Mouse (Mus musculus): ENCODE measurements around the gene Csk.

Gene Csk

GRCm38 (mm10) chr9:57667136-57667535 is 13.7 kb upstream of the Csk start:
- no peak for TF ChIP-seq GATA4 (IDR thresholded peaks at IDR 0.05; ENCODE audit: insufficient replicate concordance, low read length)

DNA sequence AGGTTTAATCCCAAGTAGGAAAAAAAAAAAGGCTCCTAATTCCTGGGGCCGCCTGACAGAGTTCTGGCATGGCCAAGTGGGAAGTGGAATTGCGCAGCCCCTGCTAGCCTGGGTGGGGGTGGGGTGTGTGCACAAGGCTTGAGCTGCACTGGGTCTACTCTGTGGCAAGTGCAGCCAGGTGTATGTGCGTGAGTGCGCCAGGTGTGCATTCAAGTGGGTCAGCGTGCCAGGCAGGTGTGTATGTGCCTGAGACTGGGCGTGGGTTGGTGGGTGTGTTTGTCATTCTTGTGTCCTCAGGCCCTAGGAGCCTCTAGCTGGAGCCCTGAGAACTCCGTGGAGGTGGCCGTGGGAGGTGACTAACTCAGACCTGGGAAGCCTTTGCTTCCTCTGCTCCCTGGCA is 13.1 kb upstream of the Csk start:
- TF ChIP-seq GATA4 (IDR thresholded peaks at IDR 0.05; ENCODE audit: insufficient replicate concordance, low read length): no peak

DNA sequence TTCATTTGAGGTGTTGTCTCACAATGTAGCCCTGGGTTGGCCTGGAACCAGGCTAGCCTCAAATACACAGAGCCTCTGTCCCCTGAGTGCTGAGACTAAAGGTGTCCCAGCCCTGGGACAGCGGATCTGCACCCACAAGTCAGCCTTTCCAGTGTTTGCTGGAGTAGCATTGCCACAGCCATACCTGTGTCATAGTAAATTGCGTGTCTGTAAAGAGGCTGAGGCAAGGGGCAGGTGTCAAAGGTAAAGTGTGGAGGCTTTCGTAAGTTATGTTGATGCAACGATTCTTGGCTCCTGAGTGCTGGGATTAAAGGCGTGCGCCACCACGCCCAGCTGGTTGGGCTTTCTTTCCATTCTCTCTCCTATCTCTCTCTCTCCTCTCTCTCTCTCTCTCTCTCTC is 11.2 kb upstream of the Csk start:
- TF ChIP-seq GATA4 (IDR thresholded peaks at IDR 0.05; ENCODE audit: insufficient replicate concordance, low read length): peak; percentile 59; the same call in 1 of the 2 replicates

- TF ChIP-seq GATA4 (IDR thresholded peaks at IDR 0.05; ENCODE audit: insufficient replicate concordance, low read length): no peak
Measured at GRCm38 (mm10) chr9:57661552-57661951, 8.1 kb upstream of the Csk start.

- TF ChIP-seq GATA4 (IDR thresholded peaks at IDR 0.05; ENCODE audit: insufficient replicate concordance, low read length): no peak
Measured at GRCm38 (mm10) chr9:57660501-57660900, 7.1 kb upstream of the Csk start.

DNA sequence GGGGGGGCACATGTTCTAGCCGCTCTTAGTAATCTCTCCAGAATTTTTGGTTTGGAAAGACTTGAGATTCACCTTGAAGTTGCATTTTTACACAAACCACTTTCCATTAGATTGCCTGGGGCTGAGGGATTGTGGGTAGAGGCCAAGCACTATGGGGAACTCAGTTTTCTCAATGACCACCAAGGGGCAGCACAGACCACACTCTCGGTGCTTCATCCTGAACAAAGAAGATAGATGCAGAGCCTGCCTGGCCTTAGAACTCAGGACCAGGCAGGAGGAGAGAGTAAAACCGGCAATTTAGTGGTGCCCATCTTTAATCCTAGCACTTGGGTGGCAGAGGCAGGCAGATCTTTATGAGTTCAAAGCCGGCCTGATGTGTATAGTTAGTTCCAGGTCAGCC is 6.3 kb upstream of the Csk start:
- TF ChIP-seq GATA4 (IDR thresholded peaks at IDR 0.05; ENCODE audit: insufficient replicate concordance, low read length): no peak

DNA sequence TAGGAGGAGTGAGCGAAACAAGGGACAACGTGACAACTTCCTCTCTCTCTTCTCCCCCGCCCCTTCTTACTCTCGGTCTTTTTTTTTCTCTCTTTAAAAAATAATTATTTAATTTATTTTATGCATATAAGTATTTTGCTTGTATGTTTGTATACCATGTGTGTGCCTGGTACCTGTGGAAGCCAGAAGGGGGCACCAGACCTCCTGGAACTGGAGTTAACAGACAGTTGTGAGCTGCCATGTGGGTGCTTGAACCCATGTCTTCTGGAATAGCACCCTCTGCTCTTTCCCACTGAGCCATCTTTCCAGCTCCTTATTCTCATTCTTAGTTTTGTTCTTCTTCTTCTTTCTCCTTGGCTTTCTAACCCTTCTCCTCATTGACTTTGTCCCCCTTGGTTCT is 5.5 kb upstream of the Csk start:
- no peak for TF ChIP-seq GATA4 (IDR thresholded peaks at IDR 0.05; ENCODE audit: insufficient replicate concordance, low read length)

GRCm38 (mm10) chr9:57657843-57658242 is 4.4 kb upstream of the Csk start:
- no peak for TF ChIP-seq GATA4 (IDR thresholded peaks at IDR 0.05; ENCODE audit: insufficient replicate concordance, low read length)

DNA sequence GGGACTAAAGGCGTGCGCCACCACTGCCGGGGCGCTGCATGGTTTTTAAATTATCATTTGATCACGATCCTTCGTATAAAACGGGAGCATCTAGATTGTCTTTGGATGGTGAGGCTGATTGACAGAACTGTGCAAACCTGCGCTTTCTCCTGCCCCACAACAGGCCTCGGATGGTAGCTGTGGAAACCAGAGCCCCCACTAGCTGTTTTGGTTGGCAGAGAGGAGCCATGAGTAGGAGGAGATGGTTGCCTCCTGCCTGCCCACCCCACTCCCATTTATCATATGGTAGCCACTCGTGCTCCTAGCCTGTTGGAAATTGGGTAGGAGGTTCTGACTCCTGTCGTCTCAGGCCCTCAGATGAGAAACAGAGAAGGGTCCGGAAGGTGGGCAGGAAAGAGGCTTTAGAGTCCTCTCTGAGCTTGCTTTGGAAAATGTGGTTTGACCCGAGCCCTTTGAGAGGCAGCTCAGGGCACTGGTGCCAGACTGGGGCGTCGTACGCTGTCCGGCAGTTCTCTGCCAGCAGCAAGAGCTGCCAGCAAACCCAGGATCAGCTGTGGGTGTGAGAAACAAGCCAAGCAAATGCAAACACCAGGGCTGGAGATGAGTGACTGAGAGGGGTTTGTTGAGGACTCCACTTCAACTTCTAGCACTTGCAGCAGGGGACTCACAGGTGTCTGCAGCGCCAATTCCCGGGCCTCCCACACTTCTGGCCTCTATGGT is 3.4 kb upstream of the Csk start:
- no peak for TF ChIP-seq GATA4 (IDR thresholded peaks at IDR 0.05; ENCODE audit: insufficient replicate concordance, low read length)

DNA sequence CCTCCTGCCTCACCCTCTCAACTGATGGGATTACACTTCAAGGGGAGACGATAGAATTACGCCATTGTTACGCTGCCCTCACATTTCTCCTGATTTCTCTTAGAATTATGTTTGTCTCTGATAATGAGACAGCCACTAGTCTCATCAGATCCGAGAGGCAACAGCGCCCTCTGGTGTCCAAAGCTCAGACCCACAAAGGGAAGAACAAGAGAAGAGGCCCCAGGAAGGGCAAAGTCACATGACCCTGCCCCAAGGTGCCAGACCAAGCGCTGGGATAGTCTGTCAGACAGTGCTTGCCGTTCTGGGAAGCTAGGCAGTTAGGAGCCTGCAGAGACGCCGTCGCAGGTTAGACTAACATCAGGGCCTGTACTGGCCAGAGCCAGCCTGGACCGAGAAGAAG is 2.3 kb upstream of the Csk start:
- no peak for TF ChIP-seq GATA4 (IDR thresholded peaks at IDR 0.05; ENCODE audit: insufficient replicate concordance, low read length)

DNA sequence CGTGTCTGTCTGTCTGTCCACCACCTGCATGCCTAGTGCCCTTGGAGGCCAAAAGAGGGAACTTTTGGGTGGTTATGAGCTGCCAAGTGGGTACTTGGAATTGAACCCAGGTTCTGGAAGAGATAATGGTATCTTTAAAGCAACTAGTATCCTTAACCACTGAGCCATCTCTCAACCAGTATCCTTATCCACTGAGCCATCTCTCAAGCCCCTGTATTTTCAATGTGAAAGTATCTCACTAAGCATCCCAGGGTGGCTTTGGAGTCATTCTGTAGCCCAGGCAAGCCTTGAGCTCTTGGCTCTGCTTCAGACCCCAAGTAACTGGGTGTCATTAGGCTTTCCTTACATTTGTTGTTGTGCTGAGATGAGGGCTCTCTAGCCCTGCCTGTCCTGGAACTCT is 1.5 kb upstream of the Csk start:
- no peak for TF ChIP-seq GATA4 (IDR thresholded peaks at IDR 0.05; ENCODE audit: insufficient replicate concordance, low read length)

DNA sequence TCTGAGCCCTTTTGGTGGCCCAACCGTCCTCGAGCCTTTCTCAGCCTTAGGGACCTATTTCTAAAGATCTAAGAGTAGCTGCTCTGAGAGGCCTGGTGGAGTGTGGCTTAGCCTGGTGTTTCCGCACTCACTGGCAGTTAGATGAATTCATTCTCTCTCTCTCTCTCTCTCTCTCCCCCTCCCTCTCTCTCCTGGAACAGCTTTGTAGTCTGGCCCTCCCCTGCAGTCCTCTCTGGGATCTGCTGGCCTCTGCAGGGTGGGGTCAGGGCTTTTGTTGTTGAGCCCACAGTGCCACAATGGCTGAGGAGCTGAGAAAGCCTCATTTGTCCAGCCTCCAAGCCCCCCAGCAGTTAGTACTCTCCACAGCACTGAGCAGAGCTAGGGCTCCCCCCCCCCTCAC is 576 bp downstream of the Csk start:
- no peak for TF ChIP-seq GATA4 (IDR thresholded peaks at IDR 0.05; ENCODE audit: insufficient replicate concordance, low read length)

DNA sequence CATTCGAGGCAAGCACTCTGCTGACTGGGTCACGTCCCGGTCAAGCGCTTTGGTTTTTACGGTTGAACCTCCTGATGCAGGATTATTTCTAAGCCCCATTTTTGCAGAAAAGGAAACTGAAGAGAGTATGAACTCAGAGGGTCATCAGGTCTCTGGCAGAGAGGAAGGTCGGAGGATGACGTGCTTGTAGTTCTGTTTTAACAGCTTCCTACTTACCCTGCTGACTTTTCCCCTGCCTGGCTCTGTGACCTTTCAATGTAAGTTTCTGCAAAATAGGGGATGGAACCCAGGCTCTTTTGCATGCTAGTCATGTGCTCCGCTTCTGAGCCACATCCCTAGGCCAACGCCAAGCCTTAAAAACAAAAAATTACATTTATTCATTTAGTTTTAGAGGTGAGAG is 1.1 kb downstream of the Csk start:
- TF ChIP-seq GATA4 (IDR thresholded peaks at IDR 0.05; ENCODE audit: insufficient replicate concordance, low read length): no peak

DNA sequence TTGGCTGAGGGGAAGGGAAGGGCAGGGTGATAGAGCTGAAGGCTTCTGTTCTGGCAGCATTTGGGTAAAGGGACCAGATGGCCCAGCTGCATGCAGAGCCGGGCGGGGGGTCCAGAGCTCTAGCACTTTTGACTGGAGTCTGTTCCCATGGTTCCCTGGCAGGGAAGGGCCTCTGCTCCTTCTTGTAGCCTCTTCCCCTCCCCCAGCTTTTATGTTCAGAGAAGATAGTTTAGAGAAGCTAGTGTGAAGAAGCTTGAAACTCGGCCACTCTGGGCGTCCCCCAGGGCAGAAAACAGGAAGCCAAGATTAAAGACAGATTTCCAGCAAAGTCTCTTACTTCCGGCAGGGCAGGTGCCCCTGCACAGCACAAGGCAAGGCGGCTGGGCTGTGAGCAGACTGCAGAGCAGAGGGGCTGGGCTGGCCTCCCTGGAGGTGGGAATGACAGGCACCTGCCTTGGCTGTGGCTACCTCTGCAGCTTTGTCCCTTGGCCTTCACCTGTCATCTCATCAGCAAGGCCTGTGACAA is 2.6 kb downstream of the Csk start:
- TF ChIP-seq GATA4 (IDR thresholded peaks at IDR 0.05; ENCODE audit: insufficient replicate concordance, low read length): no peak

DNA sequence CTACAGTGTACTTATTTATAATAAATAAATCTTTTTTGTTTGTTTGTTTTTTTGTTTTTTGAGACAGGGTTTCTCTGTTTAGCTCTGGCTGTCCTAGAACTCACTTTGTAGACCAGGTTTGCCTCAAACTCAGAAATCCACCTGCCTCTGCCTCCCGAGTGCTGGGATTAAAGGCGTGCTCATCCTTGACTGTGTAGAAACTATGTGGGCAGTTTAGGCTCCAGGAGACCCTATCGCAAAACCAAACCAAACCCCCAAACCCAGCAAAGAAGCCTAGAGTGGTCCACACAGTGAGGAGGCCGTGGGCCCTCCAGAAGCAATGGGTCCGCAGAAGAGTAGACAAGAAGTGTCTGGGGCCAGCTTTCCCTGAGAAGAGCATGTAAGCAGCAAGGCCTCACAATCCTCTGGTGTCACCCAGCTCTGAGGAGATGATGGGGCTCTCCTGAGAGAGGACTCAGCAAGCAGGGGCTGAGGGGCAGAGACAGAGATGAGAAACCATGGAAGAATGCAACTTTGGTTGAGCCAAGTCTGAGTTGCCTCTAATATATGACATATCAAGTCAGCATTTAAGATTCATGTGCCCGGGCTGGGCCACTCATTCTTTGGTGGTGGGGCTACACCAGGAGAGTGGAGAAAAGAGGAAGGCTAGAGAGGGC is 3.2 kb downstream of the Csk start:
- TF ChIP-seq GATA4 (IDR thresholded peaks at IDR 0.05; ENCODE audit: insufficient replicate concordance, low read length): no peak

DNA sequence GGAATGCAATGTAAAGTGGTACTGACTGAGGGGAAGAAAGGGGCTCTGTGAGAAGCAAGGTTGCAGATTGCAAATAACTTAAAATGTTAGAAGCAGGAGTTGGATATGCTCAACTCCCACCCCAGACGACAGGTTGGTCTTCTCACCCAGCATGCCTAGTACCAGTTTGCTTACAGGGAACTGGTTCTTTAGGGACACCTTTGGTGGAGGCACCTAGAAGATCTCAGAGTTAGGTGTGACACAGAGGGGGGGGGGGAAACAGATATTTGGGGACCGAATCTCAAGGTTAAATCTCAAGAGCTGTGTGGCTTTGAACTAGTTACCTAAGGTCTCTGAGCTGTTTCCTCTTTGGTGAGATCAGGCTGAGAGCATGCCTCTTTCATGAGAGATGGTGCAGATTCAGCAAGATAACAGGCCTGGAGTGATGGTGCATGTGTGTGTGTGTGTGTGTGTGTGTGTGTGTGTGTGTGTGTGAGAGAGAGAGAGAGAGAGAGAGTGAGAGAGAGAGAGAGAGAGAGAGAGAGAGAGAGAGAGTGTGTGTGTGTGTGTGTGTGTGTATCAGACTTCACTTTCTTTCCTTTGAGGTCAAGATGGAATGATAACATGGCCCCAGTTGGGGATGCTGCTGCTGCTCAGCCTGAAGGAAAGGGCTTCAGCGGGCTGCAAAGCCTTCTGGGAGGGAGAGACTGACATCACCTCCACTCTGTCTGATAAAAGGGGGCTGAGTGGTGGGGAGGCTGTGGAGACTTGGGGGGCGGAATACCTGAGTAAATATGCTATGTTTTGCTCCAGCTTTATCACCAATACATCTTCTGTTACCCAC is 5.9 kb downstream of the Csk start:
- TF ChIP-seq GATA4 (IDR thresholded peaks at IDR 0.05; ENCODE audit: insufficient replicate concordance, low read length): 0 out of 2 replicates have a peak, but pooled peaks have one; percentile 30

Measured in liver, adult (tissue).